Comparison of ENCODE assay signal across 8 mouse cellular contexts in the genomic region with DNA sequence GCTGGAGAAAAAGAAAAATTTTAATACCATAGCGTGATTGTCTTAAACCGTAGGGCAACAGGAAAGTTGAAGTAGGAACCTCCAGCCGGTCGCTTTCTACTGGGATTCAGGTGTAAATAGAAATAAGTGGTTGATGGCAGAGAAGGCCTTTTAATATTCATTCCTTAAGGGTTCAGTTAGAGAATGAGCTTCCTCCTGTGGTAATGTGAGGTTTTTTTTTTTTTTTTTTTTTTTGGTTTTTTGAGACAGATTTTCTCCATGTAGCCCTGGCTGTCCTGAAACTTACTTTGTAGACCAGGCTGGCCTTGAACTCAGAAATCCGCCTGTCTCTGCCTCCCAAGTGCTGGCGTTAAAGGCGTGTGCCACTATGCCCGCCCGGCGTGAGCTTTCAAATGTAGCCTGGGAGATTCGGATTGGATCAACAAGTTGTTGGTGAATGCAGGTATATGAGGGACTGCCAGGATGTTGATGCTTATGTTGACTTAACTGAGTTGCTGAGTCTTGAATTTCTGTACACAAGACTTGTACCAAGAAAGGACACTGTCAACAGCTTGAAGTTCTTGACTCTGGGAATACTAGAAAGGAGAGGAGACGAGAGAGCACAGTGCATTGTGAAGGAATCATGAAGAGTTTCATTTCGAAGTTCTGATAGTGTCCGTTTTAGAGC. TPM values are rescaled to one million over a fixed set of nuclear protein-coding genes. Genes with fewer than 3 reads are reported as not detected.
DNase-seq lines count a peak whose midpoint lies in the region; ATAC-seq and TF ChIP-seq lines count a peak whose summit lies in the region.

No protein-coding gene starts in this region.

- H3K79me2 ChIP-seq in myocyte (ENCODE audit: control insufficient read depth, insufficient read depth), result peaks cover 57% of the 10 kb centered on the region

- peak overlapping the region; percentile 86 for H3ac ChIP-seq in myocyte (ENCODE audit: control insufficient read depth, insufficient read length)

- H3K4me3 ChIP-seq in kidney, embryonic 16.5 days (ENCODE audit: low read length), result peak overlapping the region; percentile 98
- peak overlapping the region; percentile 95 for H3K4me3 ChIP-seq in cortical plate, adult 2 months (ENCODE audit: insufficient read depth, low read length)
- peak overlapping the region; percentile 74 for H3K4me3 ChIP-seq in myocyte

- H3K36me3 ChIP-seq in kidney, embryonic 16.5 days (ENCODE audit: insufficient read depth, low read length), result peaks cover 11% of the 10 kb centered on the region; the same call in 1 of the 2 replicates
- peaks cover 22% of the 10 kb centered on the region for H3K36me3 ChIP-seq in myocyte (ENCODE audit: control insufficient read depth, insufficient read depth)

- TF ChIP-seq CTCF in cortical plate, adult 2 months (IDR thresholded peaks at IDR 0.05; ENCODE audit: extremely low read depth, insufficient read depth, low read length), result no peak

- no peak overlapping the region for H3K27ac ChIP-seq in kidney, embryonic 16.5 days (ENCODE audit: low read length)
- no peak overlapping the region for H3K27ac ChIP-seq in cortical plate, adult 2 months (ENCODE audit: insufficient read depth, low read length)

- ATAC-seq in kidney, embryonic 16.5 days (ENCODE audit: low FRiP score, low TSS enrichment), result no peak

- H3K4me2 ChIP-seq in kidney, embryonic 16.5 days (replicated peaks; ENCODE audit: low read depth, low read length), result peak overlapping the region; percentile 65
- H3K4me2 ChIP-seq in myocyte (ENCODE audit: low read depth), result peak overlapping the region; percentile 93

- H3K27me3 ChIP-seq in kidney, embryonic 16.5 days (ENCODE audit: insufficient read depth, low read length), result no peaks in the 10 kb centered on the region
- no peaks in the 10 kb centered on the region for H3K27me3 ChIP-seq in myocyte (ENCODE audit: control insufficient read depth, insufficient read depth, insufficient read length)

- no peak for TF ChIP-seq POLR2A in cortical plate, adult 2 months (IDR thresholded peaks at IDR 0.05; ENCODE audit: extremely low read depth, insufficient read depth, low read length)
- no peak for TF ChIP-seq POLR2A in myocyte (IDR thresholded peaks at IDR 0.05; ENCODE audit: insufficient read length, low read depth)

- peaks cover 9% of the 10 kb centered on the region for H3K4me1 ChIP-seq in kidney, embryonic 16.5 days (ENCODE audit: insufficient read depth, low read length)
- peaks cover 2% of the 10 kb centered on the region; the same call in 1 of the 2 replicates for H3K4me1 ChIP-seq in cortical plate, adult 2 months (ENCODE audit: control insufficient read depth, insufficient read depth, low read length)

- WGBS in kidney, embryonic 16.5 days, result 56% methylated on average over 14 of the region's 14 CpGs

- no peak for DNase-seq in kidney, postnatal 14 days
- peak; percentile 28 for DNase-seq in induced T-regulatory cell, adult 2 months (ENCODE audit: low read depth)
- DNase-seq in cerebellum, postnatal 14 days, result no peak
- no peak for DNase-seq in frontal cortex, postnatal 14 days (ENCODE audit: low spot score in 2 of 2)
- no peak for DNase-seq in lung, postnatal 4 days

- peak overlapping the region; percentile 96 for H3K9ac ChIP-seq in kidney, embryonic 16.5 days (replicated peaks; ENCODE audit: low read length)

- H3K9me3 ChIP-seq in kidney, embryonic 16.5 days (ENCODE audit: low read length), result no peaks in the 10 kb centered on the region

TF ChIP-seq in myocyte, 11 proteins besides CTCF, POLR2A, EP300 and RAD21:
- TF ChIP-seq SRF (IDR thresholded peaks at IDR 0.05; ENCODE audit: control insufficient read depth, insufficient read length, low read depth) (no peak), REST (IDR thresholded peaks at IDR 0.05; ENCODE audit: insufficient read depth, insufficient read length) (no peak), E2F4 (IDR thresholded peaks at IDR 0.05; ENCODE audit: insufficient read depth) (no peak), MAX (IDR thresholded peaks at IDR 0.05; ENCODE audit: low read depth) (no peak), MYOG (IDR thresholded peaks at IDR 0.05; ENCODE audit: control insufficient read depth in 1 of 3, insufficient read depth in 1 of 3, insufficient read length in 2 of 3, low read depth in 2 of 3) (no peak), TCF12 (IDR thresholded peaks at IDR 0.05; ENCODE audit: insufficient read depth, poor library complexity, severe bottlenecking) (no peak), MYOD1 (IDR thresholded peaks at IDR 0.05; ENCODE audit: control insufficient read depth in 1 of 3, insufficient read length in 2 of 3, low read depth in 2 of 3) (no peak), POLR2AphosphoS2 (IDR thresholded peaks at IDR 0.05; ENCODE audit: insufficient read length, low read depth) (no peak)

RNA-seq across cellular contexts. Expression of gene Psmd11, which starts 1.2 kb away (rescaled TPM):
- 321 and 327 TPM in 2 replicates for polyA plus RNA-seq in kidney, embryonic 16.5 days (2015; fragmentation: Nextera tagmentation; extraction: Ambion mirVana)
- polyA plus RNA-seq in cortical plate, adult 2 months (2012; rRNA removed), result 63.5 and 67.0 TPM in 2 replicates
- polyA plus RNA-seq in myocyte (2012; fragmentation: generic; extraction: Trizol), result 74.9 TPM

RNA-seq across cellular contexts. Expression of gene Zfp207, which starts 46.6 kb away (rescaled TPM):
- 234 and 255 TPM in 2 replicates for polyA plus RNA-seq in kidney, embryonic 16.5 days (2015; fragmentation: Nextera tagmentation; extraction: Ambion mirVana)
- 116 and 121 TPM in 2 replicates for polyA plus RNA-seq in cortical plate, adult 2 months (2012; rRNA removed)
- polyA plus RNA-seq in myocyte (2012; fragmentation: generic; extraction: Trizol), result 65.6 TPM

RNA-seq across cellular contexts. Expression of gene Cdk5r1, which starts 47.2 kb away (rescaled TPM):
- 0.57 and 0.85 TPM in 2 replicates for polyA plus RNA-seq in kidney, embryonic 16.5 days (2015; fragmentation: Nextera tagmentation; extraction: Ambion mirVana)
- 215 and 234 TPM in 2 replicates for polyA plus RNA-seq in cortical plate, adult 2 months (2012; rRNA removed)
- 11.3 TPM for polyA plus RNA-seq in myocyte (2012; fragmentation: generic; extraction: Trizol)

RNA-seq across cellular contexts. Expression of gene 5730455P16Rik, which starts 51.8 kb away (rescaled TPM):
- 15.4 and 19.7 TPM in 2 replicates for polyA plus RNA-seq in kidney, embryonic 16.5 days (2015; fragmentation: Nextera tagmentation; extraction: Ambion mirVana)
- 27.6 and 30.0 TPM in 2 replicates for polyA plus RNA-seq in cortical plate, adult 2 months (2012; rRNA removed)
- 7.0 TPM for polyA plus RNA-seq in myocyte (2012; fragmentation: generic; extraction: Trizol)

Comparison
In these comparisons a context has a peak if more than half of its experiments do, and no peak if none do; other contexts are left out.
1. RNA of gene Cdk5r1, which starts 47.2 kb away (polyA plus RNA-seq): 215 to 234 TPM in cortical plate, adult 2 months; 11.3 TPM in myocyte (single experiment) and 0.57 to 0.85 TPM in kidney, embryonic 16.5 days; every median in the first group is over 10 times any median in the second.
2. Peak in every context shown above with its lines, with median percentiles within 50 percentile points of each other: H3K4me3 ChIP-seq.